Mouse (Mus musculus) cerebellum, adult 2 months (tissue): ENCODE results near the gene Scaper.

Experiments used
- CTCF ChIP-seq: fragments of 200-500 bp; IDR thresholded peaks from 2 replicates; pipeline ENCODE4 v1.5.1; 2011; ENCODE audit warnings: low read depth, mild to moderate bottlenecking, control low read depth, low read length, moderate library complexity, borderline replicate concordance; ENCODE audit not compliant: insufficient read depth
- POLR2A ChIP-seq: fragments of 200-500 bp; IDR thresholded peaks from 2 replicates; pipeline ENCODE4 v1.6.1; 2011; ENCODE audit warnings: low read length, control low read depth, borderline replicate concordance; ENCODE audit not compliant: insufficient read depth

- TF ChIP-seq CTCF (no peak), POLR2A (no peak)
These were observed 675 bp downstream of the Scaper start for GRCm38 (mm10) chr9:55937224-55937663.
